Mouse (Mus musculus) megakaryocyte, embryonic 14.5 days (primary cell): ENCODE measurements around the gene Dab1.

Source experiments
- FLI1 ChIP-seq: IDR thresholded peaks from 2 replicates; pipeline ENCODE4 v1.6.1; 2012; ENCODE audit warnings: low read length, inconsistent platforms, mixed read lengths
- GATA1 ChIP-seq: IDR thresholded peaks from 3 replicates; pipeline ENCODE4 v1.6.1; 2012; ENCODE audit warnings: mixed read lengths, low read length, inconsistent platforms, borderline replicate concordance

DNA sequence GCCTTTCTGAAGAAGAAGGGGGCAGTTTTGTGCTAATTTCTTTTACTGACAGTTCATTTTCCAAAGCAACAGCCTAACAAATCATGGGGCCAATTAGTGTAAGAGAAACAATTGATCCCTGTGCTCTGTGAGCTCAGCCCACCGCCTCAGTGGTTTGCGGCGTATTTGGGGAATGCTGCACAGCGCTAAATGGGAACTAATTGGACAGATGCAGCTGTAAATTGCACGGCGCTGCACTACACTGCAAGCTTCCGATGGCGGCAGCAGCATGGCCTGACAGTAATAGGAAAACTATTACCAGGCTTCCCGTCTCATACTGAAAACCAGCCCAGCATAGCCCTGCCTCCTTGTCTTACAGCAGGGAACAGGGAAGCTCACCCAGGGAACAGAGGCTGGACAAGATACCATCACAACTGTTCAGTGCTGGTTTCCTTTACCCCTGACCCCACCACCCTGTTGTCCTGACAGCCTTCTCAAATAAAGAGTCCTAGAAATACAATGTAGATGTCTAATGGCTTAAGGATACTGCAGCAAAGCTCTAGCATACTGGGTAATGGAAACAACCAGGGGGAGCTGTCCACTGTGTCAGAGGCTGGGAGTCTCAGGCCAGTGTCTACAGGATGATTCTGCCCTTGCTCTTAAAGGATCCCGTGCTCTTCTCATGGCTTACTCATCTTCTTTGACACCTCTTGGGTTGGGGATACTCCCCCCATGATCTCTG lies 1047.8 kb downstream of the Dab1 start:
- TF ChIP-seq GATA1: no peak
- TF ChIP-seq FLI1: no peak
